Mouse (Mus musculus) hindbrain, embryonic 10.5 days (tissue): ENCODE measurements around the gene Insc. TPM values are rescaled to one million over a fixed set of nuclear protein-coding genes. Genes with fewer than 3 reads are reported as not detected.

Experiments
- DNase-seq: peaks from one replicate; pipeline ENCODE4 v3.0.0-alpha.2; 2017; ENCODE audit warnings: low spot score
- H3K27ac ChIP-seq: fragments of 300-500 bp; sonication (generic); 2 replicates; pipeline ENCODE4 v1.5.1; 2016; ENCODE audit warnings: mild to moderate bottlenecking, moderate library complexity
- H3K27me3 ChIP-seq: fragments of 300-500 bp; sonication (generic); 2 replicates; pipeline ENCODE4 v1.6.1; 2016; ENCODE audit warnings: mild to moderate bottlenecking; ENCODE audit not compliant: poor library complexity, insufficient read depth, severe bottlenecking
- H3K36me3 ChIP-seq: fragments of 300-500 bp; sonication (generic); 2 replicates; pipeline ENCODE4 v1.6.1; 2016; ENCODE audit warnings: mild to moderate bottlenecking, moderate library complexity
- H3K4me1 ChIP-seq: fragments of 300-500 bp; sonication (generic); replicated peaks from 2 replicates; pipeline ENCODE4 v1.6.1; 2016; ENCODE audit warnings: mild to moderate bottlenecking
- H3K4me3 ChIP-seq: fragments of 300-500 bp; sonication (generic); 2 replicates; pipeline ENCODE4 v1.5.1; 2016; ENCODE audit warnings: mild to moderate bottlenecking, moderate library complexity
- H3K9me3 ChIP-seq: fragments of 300-500 bp; sonication (generic); 2 replicates; pipeline ENCODE4 v1.6.1; 2016; ENCODE audit warnings: mild to moderate bottlenecking, moderate library complexity
- WGBS: fragments of 180-500 bp; shearing (Covaris S2); methylation state at CpG from one replicate; pipeline ENCODE4 v1.1.7; 2016; 5-methylcytosine and 5-hydroxymethylcytosine counted together
- polyA plus RNA-seq: library from polyadenylated mRNA; unstranded; fragments of >200 nt; fragmentation: Nextera tagmentation; extraction: Ambion mirVana; gene quantifications from 2 replicates; pipeline ENCODE4 v1.2.1, GENCODE M21; 2016

Gene Insc
- polyA plus RNA-seq, 1 experiment from 2014 or later, result 8.1 TPM

DNA sequence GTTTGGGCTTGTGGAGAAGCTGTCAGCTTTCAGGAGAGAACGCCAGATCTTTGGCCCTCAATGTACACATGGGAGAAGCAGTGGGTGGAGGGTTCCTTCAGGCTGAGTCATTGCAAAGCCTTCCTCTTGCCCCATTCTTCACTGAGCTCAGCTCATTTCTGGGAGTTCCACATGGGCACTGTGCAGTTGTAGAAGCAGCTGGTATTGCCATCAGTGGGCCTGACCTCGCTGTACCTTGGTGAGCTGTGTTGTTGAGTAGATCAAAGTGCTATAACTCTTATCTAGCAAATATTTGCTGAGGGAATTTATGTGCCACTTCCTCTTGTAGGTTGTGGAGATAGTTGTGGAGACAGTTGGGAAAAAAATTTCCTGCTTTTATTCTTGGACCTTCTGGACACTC lies 103.7 kb downstream of the Insc start:
- no peak overlapping the region for H3K4me3 ChIP-seq
- WGBS, result 86% methylated on average over 2 of the region's 2 CpGs

DNA sequence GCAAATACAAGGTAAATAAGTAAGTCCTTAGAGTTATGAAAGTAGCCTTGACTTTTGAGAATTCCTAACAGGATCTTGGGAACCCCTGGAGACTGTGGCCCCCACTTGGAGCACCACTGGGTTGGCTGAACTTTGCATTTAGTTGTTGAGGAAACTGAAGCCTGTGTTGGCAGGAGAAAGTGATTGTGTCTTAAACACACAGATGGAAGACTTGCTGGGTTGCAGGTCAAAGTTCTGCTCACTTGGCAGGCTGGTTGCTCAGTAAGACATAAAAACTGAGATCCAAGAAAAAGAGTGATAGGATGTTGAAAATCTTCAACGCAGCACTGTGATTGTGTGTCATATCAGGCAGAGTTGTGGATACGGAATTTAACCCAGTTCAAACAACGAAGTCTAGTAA lies 108.9 kb downstream of the Insc start:
- no peak overlapping the region for H3K27ac ChIP-seq
- no peaks in the 10 kb centered on the region for H3K9me3 ChIP-seq
- 89% methylated on average over 3 of the region's 3 CpGs for WGBS
- no peak for DNase-seq
- H3K27me3 ChIP-seq, result no peaks in the 10 kb centered on the region
- no peak overlapping the region for H3K4me3 ChIP-seq
- no peaks in the 10 kb centered on the region for H3K36me3 ChIP-seq
- H3K4me1 ChIP-seq, result no peaks in the 10 kb centered on the region

More for the DNA sequence above, 103.7 kb downstream of the Insc start:
- no peak overlapping the region for H3K27ac ChIP-seq
- no peaks in the 10 kb centered on the region for H3K27me3 ChIP-seq
- H3K4me1 ChIP-seq, result peaks cover 8% of the 10 kb centered on the region
- no peak for DNase-seq
- H3K36me3 ChIP-seq, result no peaks in the 10 kb centered on the region
- no peaks in the 10 kb centered on the region for H3K9me3 ChIP-seq

DNA sequence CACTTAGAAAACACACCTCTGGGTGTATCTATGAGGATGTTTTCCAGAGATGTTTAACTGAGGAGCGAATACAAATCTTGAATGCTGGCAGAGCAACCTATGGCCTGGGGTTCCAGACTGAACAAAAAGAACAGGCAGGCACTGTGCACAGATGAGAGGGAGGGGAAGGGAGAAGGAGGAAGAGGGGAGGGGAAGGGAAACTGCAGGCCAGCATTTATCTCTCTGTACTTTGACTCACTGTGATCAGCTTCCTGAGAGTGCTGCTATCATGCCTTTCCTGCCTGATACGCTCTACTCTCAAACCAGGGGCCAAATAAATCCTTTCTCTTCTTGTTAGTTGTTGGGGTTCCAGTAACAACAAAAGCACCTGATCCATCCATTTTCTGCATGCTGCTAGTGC lies 110.7 kb downstream of the Insc start:
- WGBS, result 71% methylated on average over 2 of the region's 2 CpGs

DNA sequence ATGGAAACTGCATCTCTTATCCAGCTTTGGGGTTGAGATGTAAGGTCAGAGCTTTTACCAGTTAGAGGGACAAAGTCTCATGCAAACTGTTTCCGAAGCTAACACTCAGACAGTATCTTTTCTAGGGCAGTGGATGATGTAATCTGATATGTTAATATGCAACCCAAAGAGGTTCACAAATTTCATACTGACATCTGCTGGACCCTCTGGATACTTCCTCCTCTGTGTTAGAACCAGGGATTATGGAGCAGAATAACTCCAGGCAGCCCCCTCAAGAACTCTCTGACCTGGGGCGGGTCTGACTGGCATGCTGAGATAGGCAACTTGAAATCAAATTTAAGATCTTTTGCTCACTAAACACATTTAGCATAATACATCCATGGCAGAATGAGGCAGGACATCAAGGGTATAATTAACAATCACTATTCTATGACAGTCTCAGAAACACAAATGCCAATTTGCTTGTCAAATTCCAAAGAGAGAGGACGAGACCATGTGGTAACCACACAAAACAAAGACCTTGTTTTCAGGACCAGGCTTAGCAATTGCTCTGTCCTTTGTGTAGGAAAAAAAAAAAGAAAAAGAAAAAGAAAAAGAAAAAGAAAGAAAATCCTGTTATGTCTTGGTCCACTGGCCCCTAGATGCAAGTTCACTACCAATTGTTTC lies 117.5 kb downstream of the Insc start:
- no peak for DNase-seq
- no peaks in the 10 kb centered on the region for H3K36me3 ChIP-seq
- no peak overlapping the region for H3K27ac ChIP-seq
- no peaks in the 10 kb centered on the region for H3K9me3 ChIP-seq
- H3K27me3 ChIP-seq, result no peaks in the 10 kb centered on the region
- no peak overlapping the region for H3K4me3 ChIP-seq
- no peaks in the 10 kb centered on the region for H3K4me1 ChIP-seq
- 73% methylated on average over 3 of the region's 3 CpGs for WGBS

More for the DNA sequence above, 110.7 kb downstream of the Insc start:
- DNase-seq, result no peak
- Histone ChIP-seq H3K27me3 (no peaks in the 10 kb centered on the region), H3K36me3 (no peaks in the 10 kb centered on the region), H3K4me1 (no peaks in the 10 kb centered on the region), H3K27ac (no peak overlapping the region), H3K9me3 (no peaks in the 10 kb centered on the region), H3K4me3 (no peak overlapping the region)

DNA sequence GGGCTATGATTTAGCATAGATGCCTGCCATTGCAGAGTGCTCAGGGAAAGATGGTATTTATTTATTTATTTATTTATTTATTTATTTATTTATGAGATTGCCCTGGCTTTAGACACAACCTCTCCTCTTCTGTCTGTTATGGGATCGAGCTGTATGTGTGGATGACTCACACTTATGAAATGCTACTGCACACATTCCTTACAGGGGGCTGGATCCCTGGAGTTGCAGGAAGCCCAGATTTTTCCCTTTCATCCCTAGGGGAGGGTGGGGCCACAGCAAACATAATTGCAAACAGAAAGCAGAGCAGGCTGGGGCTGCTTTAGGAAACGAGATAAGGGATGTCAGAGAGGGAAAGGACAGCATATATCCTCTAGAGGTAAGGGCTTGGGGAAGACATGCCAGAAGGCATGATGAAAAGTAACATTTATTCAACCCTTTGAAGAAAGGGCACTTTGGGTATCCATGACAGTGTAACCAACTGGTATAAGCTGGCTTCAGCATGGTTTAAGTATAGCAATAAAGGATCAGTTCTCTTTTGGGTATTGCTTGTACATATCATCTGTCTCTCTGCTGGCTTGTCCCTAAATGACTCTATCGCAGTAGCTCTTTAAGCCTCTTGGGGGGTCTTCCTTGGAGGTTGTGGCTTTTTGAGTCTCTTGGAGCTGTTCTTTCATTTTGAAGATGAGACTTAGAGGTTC lies 130.0 kb downstream of the Insc start:
- no peak overlapping the region for H3K27ac ChIP-seq
- WGBS, result 64% methylated on average over 3 of the region's 3 CpGs
- no peak for DNase-seq

DNA sequence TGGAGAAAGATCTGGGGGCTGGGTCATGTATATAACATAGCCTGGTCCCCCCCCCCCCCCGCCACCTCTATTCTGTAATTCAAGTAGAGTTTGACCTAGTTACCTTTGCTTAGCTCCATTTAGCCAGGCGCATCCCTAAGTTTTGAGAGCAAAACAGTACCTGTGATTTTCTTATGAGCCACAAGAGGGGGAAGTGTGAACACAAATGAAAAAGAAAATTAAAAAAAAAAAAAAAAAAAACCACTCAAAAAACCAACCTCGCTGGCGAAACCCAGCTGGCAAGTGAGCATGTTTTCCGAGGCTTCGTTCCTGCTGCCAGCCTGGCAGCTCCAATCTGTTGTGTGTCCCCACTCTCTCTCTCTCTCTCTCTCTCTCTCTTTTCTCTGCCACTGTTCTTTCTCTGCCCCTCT lies 130.5 kb downstream of the Insc start:
- Histone ChIP-seq H3K4me3 (no peak overlapping the region), H3K4me1 (peaks cover 7% of the 10 kb centered on the region), H3K27ac (no peak overlapping the region), H3K27me3 (no peaks in the 10 kb centered on the region), H3K36me3 (no peaks in the 10 kb centered on the region), H3K9me3 (no peaks in the 10 kb centered on the region)
- 42% methylated on average over 6 of the region's 6 CpGs for WGBS
- no peak for DNase-seq

More for the DNA sequence above, 130.0 kb downstream of the Insc start:
- peaks cover 7% of the 10 kb centered on the region for H3K4me1 ChIP-seq
- H3K36me3 ChIP-seq, result no peaks in the 10 kb centered on the region
- no peaks in the 10 kb centered on the region for H3K9me3 ChIP-seq
- no peaks in the 10 kb centered on the region for H3K27me3 ChIP-seq
- H3K4me3 ChIP-seq, result no peak overlapping the region

DNA sequence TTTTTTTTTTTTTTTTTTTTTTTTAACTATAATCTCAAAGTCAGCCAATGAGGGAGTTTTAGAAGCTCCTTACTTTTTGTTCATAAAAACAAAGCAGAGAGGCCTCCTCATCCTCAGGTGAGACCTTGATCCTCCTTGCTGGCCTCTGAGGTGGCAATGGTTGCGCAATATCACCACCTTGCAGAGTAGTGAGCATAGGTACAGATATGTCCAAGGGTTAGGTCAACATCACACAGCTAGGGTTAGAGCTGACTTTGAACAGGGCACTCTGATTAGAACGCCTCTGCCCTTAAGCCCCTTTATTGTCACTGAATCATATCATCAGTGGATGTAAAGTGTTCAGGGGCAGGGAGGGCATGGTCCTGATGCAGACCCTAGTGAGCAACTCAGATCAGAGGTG lies 131.1 kb downstream of the Insc start:
- no peak for DNase-seq
- 90% methylated on average over 2 of the region's 2 CpGs for WGBS
- no peak overlapping the region for H3K4me3 ChIP-seq
- no peaks in the 10 kb centered on the region for H3K36me3 ChIP-seq
- no peak overlapping the region for H3K27ac ChIP-seq
- peaks cover 7% of the 10 kb centered on the region for H3K4me1 ChIP-seq
- H3K27me3 ChIP-seq, result no peaks in the 10 kb centered on the region
- no peaks in the 10 kb centered on the region for H3K9me3 ChIP-seq

DNA sequence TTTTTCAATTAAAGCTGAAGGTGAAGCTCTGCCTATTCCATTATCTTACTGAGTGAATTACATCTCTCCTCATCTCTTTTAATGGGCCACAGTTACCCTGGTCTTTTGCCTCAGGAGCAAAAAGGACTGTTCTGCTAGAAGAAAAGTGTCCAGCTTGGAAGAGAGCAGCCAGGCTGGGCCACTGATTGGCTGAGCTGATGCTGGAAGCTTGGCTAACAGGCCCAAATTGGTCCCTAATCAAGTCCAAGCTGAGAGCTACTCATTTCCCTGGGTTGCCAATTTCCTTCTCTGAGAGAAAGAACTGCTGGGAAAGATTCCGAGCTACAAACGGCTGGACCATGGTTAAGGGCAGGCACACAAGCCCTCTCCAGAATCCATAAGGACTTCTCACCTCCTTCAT lies 140.1 kb downstream of the Insc start:
- Histone ChIP-seq H3K9me3 (no peaks in the 10 kb centered on the region), H3K27me3 (no peaks in the 10 kb centered on the region), H3K27ac (no peak overlapping the region), H3K4me1 (no peaks in the 10 kb centered on the region), H3K36me3 (no peaks in the 10 kb centered on the region), H3K4me3 (no peak overlapping the region)
- 93% methylated on average over 2 of the region's 2 CpGs for WGBS
- DNase-seq, result no peak

DNA sequence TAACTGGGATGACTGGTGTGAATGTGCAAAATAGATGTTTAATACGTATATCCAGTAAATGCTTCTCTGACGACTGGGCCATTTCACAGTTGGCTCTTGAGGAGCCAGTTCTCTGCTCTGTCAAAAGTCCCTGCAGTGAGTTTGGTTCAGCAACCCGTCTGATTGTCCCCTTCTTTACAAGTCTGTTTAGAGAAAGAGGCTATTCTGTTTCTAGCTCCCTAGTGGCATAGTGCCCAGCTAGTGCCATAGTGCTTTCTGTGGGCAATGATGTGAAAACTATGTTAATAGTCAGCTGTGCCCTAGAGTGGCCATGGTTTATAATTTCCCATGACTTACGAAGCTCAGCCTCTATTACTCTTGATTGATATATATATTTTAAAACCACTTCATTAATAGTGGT lies 143.4 kb downstream of the Insc start:
- DNase-seq, result no peak
- H3K4me1 ChIP-seq, result no peaks in the 10 kb centered on the region
- no peaks in the 10 kb centered on the region for H3K36me3 ChIP-seq
- 80% methylated on average over 4 of the region's 4 CpGs for WGBS
- no peaks in the 10 kb centered on the region for H3K9me3 ChIP-seq
- no peak overlapping the region for H3K4me3 ChIP-seq
- no peaks in the 10 kb centered on the region for H3K27me3 ChIP-seq
- H3K27ac ChIP-seq, result no peak overlapping the region

DNA sequence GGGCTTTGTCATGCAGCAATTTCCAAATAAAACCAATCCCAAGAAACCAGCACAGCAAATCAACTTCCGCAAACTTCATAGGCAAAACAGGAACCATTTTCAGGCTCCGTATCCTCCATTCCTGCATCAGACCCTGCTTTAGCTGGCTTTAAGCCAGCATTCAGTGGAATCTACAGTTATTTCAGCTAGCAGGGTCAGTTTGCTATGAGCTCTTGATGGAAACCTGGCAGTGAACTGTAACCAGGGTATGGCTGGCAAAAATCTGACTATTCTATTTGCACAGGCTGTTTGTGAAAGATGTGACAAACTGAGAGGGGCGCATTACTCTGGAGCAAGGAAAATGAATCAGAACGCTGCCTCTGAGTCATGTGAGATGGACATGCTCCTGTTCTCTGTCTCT lies 146.7 kb downstream of the Insc start:
- Histone ChIP-seq H3K36me3 (no peaks in the 10 kb centered on the region), H3K4me3 (no peak overlapping the region), H3K27me3 (no peaks in the 10 kb centered on the region), H3K4me1 (no peaks in the 10 kb centered on the region), H3K27ac (no peak overlapping the region), H3K9me3 (no peaks in the 10 kb centered on the region)
- DNase-seq, result no peak
- WGBS, result 96% methylated on average over 4 of the region's 4 CpGs

DNA sequence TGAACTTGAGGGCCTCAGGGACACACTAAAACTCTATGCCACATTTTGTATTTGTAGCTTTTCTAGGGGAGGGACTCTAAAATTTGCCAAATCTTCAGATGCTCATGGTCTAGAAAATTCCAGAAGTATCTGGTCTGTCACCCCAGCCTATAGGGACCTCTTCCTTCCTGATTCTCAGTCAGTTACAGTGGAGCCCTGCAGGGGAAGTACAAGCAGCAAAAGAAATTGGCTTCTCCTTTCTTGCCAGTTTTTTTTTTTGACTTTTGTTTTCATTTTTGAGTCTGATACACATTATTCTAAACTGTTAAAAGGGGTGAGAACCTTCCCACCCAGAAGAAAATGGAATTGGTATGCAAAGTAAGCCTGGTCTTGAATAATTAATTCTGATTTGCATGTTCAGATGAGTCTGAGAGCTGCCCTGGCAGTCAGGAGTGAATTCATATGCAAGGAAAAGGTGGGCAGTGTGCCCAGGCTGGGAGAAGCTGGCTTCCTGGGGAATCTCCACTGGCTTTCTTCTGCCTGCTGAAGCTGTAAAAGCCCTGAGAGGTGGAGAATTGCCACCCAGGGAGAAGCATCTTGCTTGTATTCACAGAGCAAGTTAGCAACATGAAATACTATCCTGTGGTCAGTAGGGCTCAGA lies 149.2 kb downstream of the Insc start:
- H3K9me3 ChIP-seq, result no peaks in the 10 kb centered on the region
- no peak for DNase-seq
- no peak overlapping the region for H3K27ac ChIP-seq
- H3K36me3 ChIP-seq, result no peaks in the 10 kb centered on the region
- no peak overlapping the region for H3K4me3 ChIP-seq
- H3K27me3 ChIP-seq, result no peaks in the 10 kb centered on the region
- H3K4me1 ChIP-seq, result no peaks in the 10 kb centered on the region

DNA sequence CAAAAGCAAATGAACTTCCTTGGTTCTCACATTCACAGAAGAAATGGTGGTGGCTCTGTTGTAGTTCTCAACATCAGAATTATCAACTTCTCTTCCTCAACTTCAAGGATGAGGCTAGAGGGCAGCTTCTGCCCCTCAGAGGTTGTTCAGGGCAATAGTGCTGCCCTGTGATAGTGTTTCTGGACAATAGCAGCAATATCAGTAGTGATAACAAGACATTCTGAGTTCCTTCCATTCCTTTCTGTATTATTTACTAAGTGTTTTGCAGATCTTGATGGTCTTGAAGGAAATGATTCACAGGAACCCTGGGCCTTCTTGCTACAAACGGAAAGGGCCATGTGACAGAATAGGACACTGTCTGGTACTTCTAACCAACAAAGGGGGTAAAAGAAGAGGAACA lies 150.4 kb downstream of the Insc start:
- Histone ChIP-seq H3K9me3 (no peaks in the 10 kb centered on the region), H3K4me1 (no peaks in the 10 kb centered on the region), H3K4me3 (no peak overlapping the region), H3K36me3 (no peaks in the 10 kb centered on the region), H3K27me3 (no peaks in the 10 kb centered on the region), H3K27ac (no peak overlapping the region)
- no peak for DNase-seq
- 84% methylated on average over 1 of the region's 1 CpGs for WGBS

DNA sequence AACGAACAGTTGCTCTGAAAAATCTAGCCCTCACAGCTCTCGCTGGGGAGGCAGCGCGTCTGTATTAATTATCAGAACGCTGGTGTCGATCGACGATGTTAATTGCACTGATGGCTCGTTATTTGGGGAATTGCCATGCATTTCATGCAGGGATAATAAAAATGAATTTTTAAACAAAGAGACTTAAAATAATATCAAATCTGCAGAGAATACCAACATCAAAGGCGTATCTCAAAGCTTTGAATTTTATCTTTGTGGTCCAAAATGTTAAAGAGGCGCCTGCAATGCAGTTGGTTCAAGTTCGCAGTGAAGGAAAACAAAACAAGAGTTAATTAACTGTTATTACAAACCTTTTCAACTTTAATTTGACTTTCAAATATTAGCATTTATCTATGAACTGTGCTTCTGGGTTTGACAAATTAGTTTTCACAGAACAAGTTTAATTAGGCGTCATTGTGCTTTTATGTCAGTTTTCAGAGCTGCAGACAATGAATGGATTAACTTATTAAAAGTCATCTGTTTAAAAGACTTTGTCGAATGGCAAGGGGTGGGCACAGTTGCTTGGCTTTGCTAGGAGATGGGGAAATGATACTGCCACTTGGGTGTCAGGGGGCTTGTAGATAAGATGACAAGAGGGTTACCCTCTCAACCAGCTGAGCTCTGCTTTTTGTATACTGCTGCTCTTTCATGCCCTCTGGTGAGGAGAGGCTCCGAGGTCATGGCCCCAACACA lies 153.6 kb downstream of the Insc start:
- no peaks in the 10 kb centered on the region for H3K9me3 ChIP-seq
- WGBS, result 81% methylated on average over 15 of the region's 15 CpGs
- DNase-seq, result no peak
- H3K27me3 ChIP-seq, result no peaks in the 10 kb centered on the region
- H3K4me3 ChIP-seq, result no peak overlapping the region
- H3K4me1 ChIP-seq, result no peaks in the 10 kb centered on the region
- H3K36me3 ChIP-seq, result no peaks in the 10 kb centered on the region
- no peak overlapping the region for H3K27ac ChIP-seq
